Mouse (Mus musculus) limb, embryonic 13.5 days (tissue): ENCODE results near the gene Mthfr. TPM values are rescaled to one million over a fixed set of nuclear protein-coding genes. Genes with fewer than 3 reads are reported as not detected.

Experiments
- ATAC-seq: fragments of 200-750 bp; cut with Nextera tagmentation; 2 replicates; pipeline ENCODE4 v1.8.0; 2017; ENCODE audit warnings: low read depth, moderate number of reproducible peaks, moderate TSS enrichment; ENCODE audit not compliant: low FRiP score
- H3K27ac ChIP-seq: fragments of 300-500 bp; sonication (generic); 2 replicates; pipeline ENCODE4 v1.5.1; 2015; ENCODE audit warnings: inconsistent platforms, mild to moderate bottlenecking, moderate library complexity
- H3K27me3 ChIP-seq: fragments of 300-500 bp; sonication (generic); 2 replicates; pipeline ENCODE4 v1.6.1; 2015; ENCODE audit warnings: mild to moderate bottlenecking, inconsistent platforms
- H3K36me3 ChIP-seq: fragments of 300-500 bp; sonication (generic); 2 replicates; pipeline ENCODE4 v1.6.1; 2015; ENCODE audit warnings: inconsistent platforms, mild to moderate bottlenecking, moderate library complexity
- H3K4me1 ChIP-seq: fragments of 300-500 bp; sonication (generic); 2 replicates; pipeline ENCODE4 v1.6.1; 2015; ENCODE audit warnings: inconsistent platforms
- H3K4me2 ChIP-seq: fragments of 300-500 bp; sonication (generic); replicated peaks from 2 replicates; pipeline ENCODE4 v1.6.1; 2015; ENCODE audit warnings: inconsistent platforms, mild to moderate bottlenecking, moderate library complexity
- H3K4me3 ChIP-seq: fragments of 300-500 bp; sonication (generic); 2 replicates; pipeline ENCODE4 v1.5.1; 2015; ENCODE audit warnings: moderate library complexity, mild to moderate bottlenecking, inconsistent platforms
- H3K9ac ChIP-seq: fragments of 300-500 bp; sonication (generic); 2 replicates; pipeline ENCODE4 v1.6.1; 2015; ENCODE audit warnings: mild to moderate bottlenecking, inconsistent platforms
- H3K9me3 ChIP-seq: fragments of 300-500 bp; sonication (generic); 2 replicates; pipeline ENCODE4 v1.6.1; 2016; ENCODE audit warnings: inconsistent platforms
- WGBS: fragments of 180-500 bp; shearing (Covaris S2); methylation state at CpG from one replicate; pipeline ENCODE4 v1.1.7; 2015; 5-methylcytosine and 5-hydroxymethylcytosine counted together
- polyA plus RNA-seq: library from polyadenylated mRNA; unstranded; fragments of >200 nt; fragmentation: Nextera tagmentation; extraction: Ambion mirVana; gene quantifications from 2 replicates; pipeline ENCODE4 v1.2.1, GENCODE M21; 2015

The Mthfr gene
- polyA plus RNA-seq, 1 experiment from 2014 or later: 24.9 TPM

- no peak overlapping the region for H3K4me2 ChIP-seq
- H3K4me3 ChIP-seq: no peak overlapping the region
- H3K27me3 ChIP-seq: peaks cover 17% of the 10 kb centered on the region; the same call in 1 of the 2 replicates
- no peak overlapping the region for H3K27ac ChIP-seq
- no peak overlapping the region for H3K9ac ChIP-seq
- H3K4me1 ChIP-seq: peaks cover 21% of the 10 kb centered on the region
- no peaks in the 10 kb centered on the region for H3K36me3 ChIP-seq
- ATAC-seq: no peak
- no peaks in the 10 kb centered on the region for H3K9me3 ChIP-seq
- WGBS: 73% methylated on average over 3 of the region's 3 CpGs
Observed at GRCm38 (mm10) chr4:148104146-148104545, 65.3 kb downstream of the Mthfr start.

- Histone ChIP-seq H3K4me3 (no peak overlapping the region), H3K9me3 (no peaks in the 10 kb centered on the region), H3K36me3 (no peaks in the 10 kb centered on the region), H3K4me1 (peaks cover 13% of the 10 kb centered on the region; the same call in 1 of the 2 replicates), H3K27ac (no peak overlapping the region), H3K27me3 (peaks cover 17% of the 10 kb centered on the region; the same call in 1 of the 2 replicates), H3K4me2 (peak overlapping the region; percentile 34), H3K9ac (peak overlapping the region; percentile 55)
- ATAC-seq: no peak
- WGBS: 26% methylated on average over 22 of the region's 22 CpGs
Observed at GRCm38 (mm10) chr4:148107621-148108291, 68.9 kb downstream of the Mthfr start.

- no peak overlapping the region for H3K4me2 ChIP-seq
- peaks cover 17% of the 10 kb centered on the region; the same call in 1 of the 2 replicates for H3K27me3 ChIP-seq
- H3K27ac ChIP-seq: no peak overlapping the region
- no peak overlapping the region for H3K4me3 ChIP-seq
- H3K9ac ChIP-seq: no peak overlapping the region
- H3K9me3 ChIP-seq: no peaks in the 10 kb centered on the region
- WGBS: 43% methylated on average over 7 of the region's 7 CpGs
- H3K36me3 ChIP-seq: no peaks in the 10 kb centered on the region
- ATAC-seq: no peak
- peaks cover 13% of the 10 kb centered on the region; the same call in 1 of the 2 replicates for H3K4me1 ChIP-seq
Observed at GRCm38 (mm10) chr4:148108565-148109100, 69.8 kb downstream of the Mthfr start.

Other genes with a start within 250 kb of the Mthfr start
- 6.1 and 7.1 TPM in 2 replicates for gene Zfp984, start 229.3 kb upstream of the Mthfr start, polyA plus RNA-seq
- 5.4 and 7.1 TPM in 2 replicates for gene Zfp933, start 190.7 kb upstream of the Mthfr start, polyA plus RNA-seq
- gene Miip, start 170.3 kb upstream of the Mthfr start, polyA plus RNA-seq: 42.8 and 48.8 TPM in 2 replicates
- gene Fv1, start 170.1 kb upstream of the Mthfr start, polyA plus RNA-seq: 11.3 and 13.0 TPM in 2 replicates
- 33.7 and 37.8 TPM in 2 replicates for gene Mfn2, start 134.4 kb upstream of the Mthfr start, polyA plus RNA-seq
- 78.2 and 82.8 TPM in 2 replicates for gene Plod1, start 102.3 kb upstream of the Mthfr start, polyA plus RNA-seq
- 13.4 and 13.7 TPM in 2 replicates for gene 2510039O18Rik, start 98.2 kb upstream of the Mthfr start, polyA plus RNA-seq
- gene Nppb, start 53.3 kb upstream of the Mthfr start, polyA plus RNA-seq: not detected in 2 replicates
- not detected in 2 replicates for gene Nppa, start 38.4 kb upstream of the Mthfr start, polyA plus RNA-seq
- 7.5 and 8.2 TPM in 2 replicates for gene Clcn6, start 256 bp upstream of the Mthfr start, polyA plus RNA-seq
- 13.2 and 14.1 TPM in 2 replicates for gene Agtrap, start 49.0 kb downstream of the Mthfr start, polyA plus RNA-seq
- gene Mad2l2, start 91.3 kb downstream of the Mthfr start, polyA plus RNA-seq: 78.3 and 85.2 TPM in 2 replicates
- 0.76 and 0.80 TPM in 2 replicates for gene Draxin, start 91.6 kb downstream of the Mthfr start, polyA plus RNA-seq
- gene Fbxo6, start 113.1 kb downstream of the Mthfr start, polyA plus RNA-seq: 11.9 and 13.0 TPM in 2 replicates
- 14.6 and 16.6 TPM in 2 replicates for gene Fbxo44, start 121.4 kb downstream of the Mthfr start, polyA plus RNA-seq
- 5.5 and 5.9 TPM in 2 replicates for gene Fbxo2, start 121.5 kb downstream of the Mthfr start, polyA plus RNA-seq
- gene Disp3, start 248.9 kb downstream of the Mthfr start, polyA plus RNA-seq: 0.13 and 0.32 TPM in 2 replicates